Mouse (Mus musculus): ENCODE data around the gene Fpgt.

Fpgt gene

GRCm38 (mm10) chr3:155093116-155093956 lies at the start of gene Fpgt, which contains the start of gene Lrriq3:
Fpgt (minus strand) TSS chr3:155093403.
Lrriq3 (plus strand) TSS chr3:155093434.
- DNase-seq (ENCODE audit: extremely low read depth, low read depth), result peak; percentile 86

- DNase-seq (ENCODE audit: extremely low read depth, low read depth), result no peak
These were observed 47.8 kb upstream of the Fpgt start for GRCm38 (mm10) chr3:155141047-155141446.

- DNase-seq (ENCODE audit: extremely low read depth, low read depth), result no peak
These were observed 44.5 kb upstream of the Fpgt start for GRCm38 (mm10) chr3:155137737-155138136.

DNA sequence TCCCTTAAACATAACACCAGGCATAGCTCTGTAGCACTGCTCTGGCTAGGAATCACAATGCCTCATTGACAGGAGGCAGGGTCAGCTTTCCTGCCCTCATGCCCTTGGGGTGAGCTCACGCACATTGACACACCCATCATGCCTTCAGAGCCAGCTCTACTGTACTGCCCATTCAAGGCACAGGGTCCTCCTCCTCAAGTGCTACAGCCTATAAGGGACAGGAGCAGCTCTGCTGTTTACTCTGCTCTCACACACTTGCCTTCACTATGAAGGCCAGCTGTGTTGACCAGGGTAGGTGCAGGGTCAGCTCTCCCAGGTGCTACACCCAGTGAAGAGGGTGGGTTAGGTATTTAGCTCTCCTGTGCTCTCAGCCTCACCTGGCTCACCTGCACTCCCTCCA lies 12.8 kb upstream of the Fpgt start:
- no peak for DNase-seq (ENCODE audit: extremely low read depth, low read depth)

DNA sequence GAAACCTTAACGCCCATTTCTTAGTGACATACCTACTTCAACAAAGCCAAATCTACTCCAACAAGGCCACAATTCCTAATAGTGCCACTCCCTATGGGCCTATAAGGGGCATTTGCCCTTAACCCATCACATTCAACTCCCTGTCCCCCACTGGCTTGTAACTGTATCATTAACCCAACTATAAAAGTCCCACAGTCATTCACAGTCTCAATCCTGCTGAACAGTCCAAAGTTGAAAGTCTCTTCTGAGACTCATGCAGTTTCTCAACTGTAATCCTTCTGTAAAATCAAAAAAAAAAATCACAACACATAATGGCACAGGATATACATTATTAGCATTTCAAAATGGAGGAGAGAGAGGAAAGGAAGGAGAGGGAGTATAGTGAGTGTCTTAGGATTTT lies 6.1 kb upstream of the Fpgt start:
- DNase-seq (ENCODE audit: extremely low read depth, low read depth), result no peak

DNA sequence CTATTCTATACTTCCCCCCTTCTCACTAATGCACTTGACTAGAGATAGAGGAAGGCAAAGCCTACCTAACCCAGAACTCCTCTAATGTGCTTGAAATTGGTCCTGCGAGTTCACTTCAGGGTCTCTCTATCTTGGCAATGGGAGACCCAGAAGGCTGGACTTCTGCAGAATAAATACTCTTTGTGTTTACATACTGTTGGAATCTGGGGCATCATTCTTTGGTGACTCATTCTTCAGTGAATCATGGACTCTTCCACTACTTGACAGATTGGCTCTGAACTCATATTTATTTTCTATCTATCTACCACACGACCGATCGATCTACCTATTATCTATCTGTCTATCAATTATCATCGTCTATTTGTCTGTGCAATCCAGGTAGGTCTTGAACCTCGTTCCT lies 1.1 kb downstream of the Fpgt start:
- DNase-seq (ENCODE audit: extremely low read depth, low read depth), result no peak

- no peak for DNase-seq (ENCODE audit: extremely low read depth, low read depth)
These were observed 15.3 kb downstream of the Fpgt start for GRCm38 (mm10) chr3:155077908-155078307.

- no peak for DNase-seq (ENCODE audit: extremely low read depth, low read depth)
These were observed 33.8 kb downstream of the Fpgt start for GRCm38 (mm10) chr3:155059449-155059822.

GRCm38 (mm10) chr3:155058800-155059448 lies 34.3 kb downstream of the Fpgt start:
- DNase-seq (ENCODE audit: extremely low read depth, low read depth), result no peak

- no peak for DNase-seq (ENCODE audit: extremely low read depth, low read depth)
These were observed 35.6 kb downstream of the Fpgt start for GRCm38 (mm10) chr3:155057566-155057965.

DNA sequence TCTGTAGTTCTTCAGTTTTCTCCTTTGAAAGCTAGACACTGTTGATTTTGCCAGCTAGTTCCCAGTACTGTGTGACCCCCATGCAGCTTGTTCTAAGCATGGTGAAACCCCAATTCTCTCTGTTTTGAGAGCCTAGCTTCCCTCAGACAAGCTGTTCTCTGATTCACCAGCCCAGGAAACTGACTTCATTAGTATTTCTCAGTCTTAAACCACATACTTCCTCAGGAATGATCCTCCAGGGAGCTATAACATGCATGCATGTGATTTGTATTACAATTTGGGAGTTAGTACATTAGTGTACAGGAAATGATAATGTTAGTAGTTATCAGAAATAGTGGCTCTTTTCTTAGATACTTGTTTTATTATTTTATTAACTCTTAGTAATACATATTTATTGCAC lies 36.6 kb downstream of the Fpgt start:
- no peak for DNase-seq (ENCODE audit: extremely low read depth, low read depth)

GRCm38 (mm10) chr3:155055231-155055916 lies 37.8 kb downstream of the Fpgt start, which contains the start of gene Tnni3k:
Tnni3k (minus strand) TSS chr3:155055407.
- no peak for DNase-seq (ENCODE audit: extremely low read depth, low read depth)

DNA sequence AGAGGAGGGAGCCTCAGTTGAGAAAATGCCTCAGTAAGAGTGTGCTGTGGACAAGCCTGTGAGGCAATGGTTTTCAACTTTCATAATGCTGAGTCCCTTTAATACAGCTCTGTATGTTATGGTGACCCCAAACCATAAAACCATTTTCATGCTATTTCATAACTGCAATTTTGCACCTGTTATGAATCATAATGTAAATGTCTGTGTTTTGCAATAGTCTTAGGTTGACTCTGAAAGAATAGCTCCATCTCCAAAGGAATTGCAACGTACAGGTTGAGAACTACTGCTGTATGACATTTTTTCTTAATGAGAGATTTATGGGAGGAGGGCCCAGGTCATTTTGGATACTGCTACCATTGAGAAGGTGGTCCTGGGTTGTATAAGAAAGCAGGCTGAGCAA lies 40.0 kb downstream of the Fpgt start:
- no peak for DNase-seq (ENCODE audit: extremely low read depth, low read depth)

GRCm38 (mm10) chr3:155052021-155052420 lies 41.2 kb downstream of the Fpgt start:
- DNase-seq (ENCODE audit: extremely low read depth, low read depth), result no peak

DNA sequence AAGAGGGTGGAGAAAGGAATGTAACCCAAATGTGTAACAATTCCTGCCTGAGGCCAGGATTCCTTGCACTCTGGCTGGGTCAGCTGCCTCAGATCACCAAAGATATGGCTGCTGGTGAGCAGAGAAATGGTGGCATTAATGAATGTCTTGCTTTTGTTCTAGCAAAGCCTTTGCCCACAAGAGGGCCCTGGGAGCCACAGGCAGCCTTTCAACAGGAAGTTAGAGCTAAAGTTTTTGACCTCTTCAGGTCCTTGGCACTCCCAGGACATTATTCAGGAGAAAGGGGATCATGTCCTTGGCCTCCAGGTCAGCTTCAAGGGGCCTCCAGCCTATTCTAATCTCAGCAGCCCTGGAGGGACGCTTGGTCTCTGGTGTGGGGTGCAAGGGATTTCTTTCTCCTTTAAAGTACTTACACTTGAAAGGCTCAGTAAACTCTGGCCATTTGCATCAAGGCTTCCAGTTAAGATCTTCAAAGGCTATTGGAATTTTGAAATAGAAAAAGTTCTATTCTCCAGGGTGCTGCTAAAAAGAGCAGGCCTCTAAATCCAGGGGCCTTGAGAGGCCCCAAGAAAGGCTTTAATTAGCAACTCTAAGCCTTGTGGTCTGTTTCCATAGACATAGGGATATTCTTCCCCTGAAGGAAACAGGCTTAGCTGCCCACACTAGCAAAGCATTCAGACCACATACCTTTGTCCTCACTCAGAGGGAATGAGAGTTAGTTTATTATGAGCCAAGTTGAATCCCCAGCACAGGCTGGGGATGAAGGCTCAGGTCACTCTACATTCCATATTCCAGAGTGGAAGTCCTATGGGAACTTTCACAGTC lies 54.0 kb downstream of the Fpgt start:
- no peak for DNase-seq (ENCODE audit: extremely low read depth, low read depth)
